Mouse (Mus musculus) CH12.LX (cell line): Measurements from ENCODE around the gene Slc25a19. TPM values are rescaled to one million over a fixed set of nuclear protein-coding genes. Genes with fewer than 3 reads are reported as not detected.
A peak's percentile ranks its signal among the peaks of the same experiment; 100 is the strongest.

Experiments used
- DNase-seq: peaks from one replicate; pipeline ENCODE4 v3.0.0-alpha.2; 2013; ENCODE audit errors: extremely low read depth
- H3K27ac ChIP-seq: 2 replicates; pipeline ENCODE4 v1.5.1; 2012; ENCODE audit warnings: low read depth, mild to moderate bottlenecking, control low read depth, moderate library complexity; ENCODE audit not compliant: insufficient read depth
- H3K27me3 ChIP-seq: replicated peaks from 2 replicates; pipeline ENCODE3; 2012; ENCODE audit warnings: inconsistent platforms
- H3K36me3 ChIP-seq, 2 experiments: replicated peaks in 1 of 2; 2 replicates each; pipeline versions ENCODE3 to v1.6.1; 2012; ENCODE audit warnings: inconsistent platforms in 1 of 2, low read length in 1 of 2, mild to moderate bottlenecking in 1 of 2, mixed read lengths in 1 of 2, moderate library complexity in 1 of 2; ENCODE audit not compliant: control insufficient read depth in 1 of 2, insufficient read depth in 1 of 2
- H3K4me1 ChIP-seq, 2 experiments: 2 replicates each; pipeline ENCODE4 v1.6.1; 2012; ENCODE audit warnings: inconsistent platforms in 1 of 2, moderate library complexity in 1 of 2; ENCODE audit not compliant: insufficient read depth in 2 of 2, control insufficient read depth in 1 of 2
- H3K4me2 ChIP-seq: 2 replicates; pipeline ENCODE4 v1.6.1; 2012; ENCODE audit warnings: low read depth, mild to moderate bottlenecking, control low read depth; ENCODE audit not compliant: poor library complexity, insufficient read depth, severe bottlenecking
- H3K4me3 ChIP-seq, 3 experiments: fragments of 150-350 bp in 1 of 3; sonication (generic) in 1 of 3; replicated peaks in 1 of 3; 2 replicates each; pipeline versions ENCODE3 to v1.5.1; 2011 to 2012; ENCODE audit warnings: low read depth in 2 of 3, low read length in 2 of 3, mild to moderate bottlenecking in 2 of 3, moderate library complexity in 2 of 3, control low read depth in 1 of 3, improper control_type of control experiment in 1 of 3, inconsistent platforms in 1 of 3, mixed read lengths in 1 of 3; ENCODE audit not compliant: poor library complexity in 1 of 3
- H3K79me2 ChIP-seq: replicated peaks from 2 replicates; pipeline ENCODE4 v1.6.1; 2012; ENCODE audit warnings: mild to moderate bottlenecking, moderate library complexity; ENCODE audit not compliant: control insufficient read depth, poor library complexity, insufficient read depth, severe bottlenecking; ENCODE audit errors: extremely low read depth
- H3K9ac ChIP-seq: 2 replicates; pipeline ENCODE4 v1.6.1; 2012; ENCODE audit warnings: low read depth, mild to moderate bottlenecking, control low read depth, moderate library complexity; ENCODE audit not compliant: insufficient read depth
- H3K9me3 ChIP-seq: replicated peaks from 2 replicates; pipeline ENCODE3; 2012; ENCODE audit warnings: low read length, inconsistent platforms, mixed read lengths
- BHLHE40 ChIP-seq: IDR thresholded peaks from 2 replicates; pipeline ENCODE4 v1.6.1; 2011; ENCODE audit warnings: mild to moderate bottlenecking, low read depth, low read length, improper control_type of control experiment
- CHD1 ChIP-seq: IDR thresholded peaks from 2 replicates; pipeline ENCODE4 v1.6.1; 2012; ENCODE audit warnings: low read depth, low read length, improper control_type of control experiment, inconsistent platforms
- CHD2 ChIP-seq: IDR thresholded peaks from 2 replicates; pipeline ENCODE4 v1.6.1; 2011; ENCODE audit warnings: low read length, improper control_type of control experiment
- CTCF ChIP-seq, 2 experiments: IDR thresholded peaks in 1 of 2; conservative IDR thresholded peaks in 1 of 2; 2 replicates each; pipeline ENCODE4 v1.5.1; 2011 to 2012; ENCODE audit warnings: low read depth in 2 of 2, low read length in 2 of 2, improper control_type of control experiment in 1 of 2, inconsistent platforms in 1 of 2, mild to moderate bottlenecking in 1 of 2, moderate library complexity in 1 of 2
- E2F4 ChIP-seq: IDR thresholded peaks from 2 replicates; pipeline ENCODE4 v1.6.1; 2011; ENCODE audit warnings: low read depth, low read length, improper control_type of control experiment; ENCODE audit not compliant: insufficient replicate concordance
- ELF1 ChIP-seq: IDR thresholded peaks from 2 replicates; pipeline ENCODE4 v1.6.1; 2014; ENCODE audit warnings: low read depth, mild to moderate bottlenecking, inconsistent platforms, low read length, improper control_type of control experiment
- EP300 ChIP-seq: IDR thresholded peaks from 2 replicates; pipeline ENCODE4 v1.6.1; 2011; ENCODE audit warnings: low read length, improper control_type of control experiment
- ETS1 ChIP-seq: conservative IDR thresholded peaks from 2 replicates; pipeline ENCODE4 v1.6.1; 2012; ENCODE audit warnings: low read depth, mild to moderate bottlenecking, inconsistent platforms, low read length, improper control_type of control experiment, moderate library complexity
- HCFC1 ChIP-seq: IDR thresholded peaks from 2 replicates; pipeline ENCODE4 v1.6.1; 2012; ENCODE audit warnings: low read depth, mild to moderate bottlenecking, inconsistent platforms, low read length, improper control_type of control experiment
- IRF4 ChIP-seq: IDR thresholded peaks from 2 replicates; pipeline ENCODE4 v1.6.1; 2014; ENCODE audit warnings: low read depth, mild to moderate bottlenecking, inconsistent platforms, low read length, improper control_type of control experiment
- JUN ChIP-seq: IDR thresholded peaks from 2 replicates; pipeline ENCODE4 v1.6.1; 2011; ENCODE audit warnings: low read depth, mild to moderate bottlenecking, low read length, improper control_type of control experiment, moderate library complexity; ENCODE audit not compliant: insufficient read depth
- JUND ChIP-seq: conservative IDR thresholded peaks from 2 replicates; pipeline ENCODE4 v1.6.1; 2011; ENCODE audit warnings: low read depth, low read length, improper control_type of control experiment
- MAFK ChIP-seq: IDR thresholded peaks from 2 replicates; pipeline ENCODE4 v1.6.1; 2011; ENCODE audit warnings: low read length, improper control_type of control experiment; ENCODE audit not compliant: insufficient replicate concordance
- MAX ChIP-seq: IDR thresholded peaks from 2 replicates; pipeline ENCODE4 v1.6.1; 2011; ENCODE audit warnings: low read length, improper control_type of control experiment
- MAZ ChIP-seq: IDR thresholded peaks from 2 replicates; pipeline ENCODE4 v1.6.1; 2012; ENCODE audit warnings: low read depth, mild to moderate bottlenecking, inconsistent platforms, low read length, improper control_type of control experiment, moderate library complexity
- MEF2A ChIP-seq: IDR thresholded peaks from 2 replicates; pipeline ENCODE4 v1.6.1; 2014; ENCODE audit warnings: low read depth, mild to moderate bottlenecking, inconsistent platforms, low read length, improper control_type of control experiment, borderline replicate concordance
- MXI1 ChIP-seq: IDR thresholded peaks from 2 replicates; pipeline ENCODE4 v1.6.1; 2011; ENCODE audit warnings: mild to moderate bottlenecking, low read depth, low read length, improper control_type of control experiment
- MYC ChIP-seq: IDR thresholded peaks from 2 replicates; pipeline ENCODE4 v1.6.1; 2011; ENCODE audit warnings: low read depth, mild to moderate bottlenecking, improper control_type of control experiment, low read length
- NELFE ChIP-seq: IDR thresholded peaks from 2 replicates; pipeline ENCODE4 v1.6.1; 2011; ENCODE audit warnings: low read depth, low read length, improper control_type of control experiment
- NRF1 ChIP-seq: IDR thresholded peaks from 2 replicates; pipeline ENCODE4 v1.6.1; 2014; ENCODE audit warnings: low read depth, mild to moderate bottlenecking, inconsistent platforms, low read length, improper control_type of control experiment, moderate library complexity
- PAX5 ChIP-seq: IDR thresholded peaks from 2 replicates; pipeline ENCODE4 v1.6.1; 2012; ENCODE audit warnings: low read length, inconsistent platforms, mixed read lengths
- POLR2A ChIP-seq: IDR thresholded peaks from 2 replicates; pipeline ENCODE4 v1.6.1; 2011; ENCODE audit warnings: low read depth, mild to moderate bottlenecking, improper control_type of control experiment, low read length
- TBP ChIP-seq: conservative IDR thresholded peaks from 2 replicates; pipeline ENCODE4 v1.6.1; 2011; ENCODE audit warnings: low read depth, low read length, improper control_type of control experiment
- TCF12 ChIP-seq: IDR thresholded peaks from 2 replicates; pipeline ENCODE4 v1.6.1; 2014; ENCODE audit warnings: low read depth, mild to moderate bottlenecking, inconsistent platforms, low read length, improper control_type of control experiment
- UBTF ChIP-seq: IDR thresholded peaks from 2 replicates; pipeline ENCODE4 v1.6.1; 2012; ENCODE audit warnings: low read depth, mild to moderate bottlenecking, inconsistent platforms, low read length, improper control_type of control experiment, moderate library complexity
- ZC3H11A ChIP-seq: IDR thresholded peaks from 2 replicates; pipeline ENCODE4 v1.6.1; 2012; ENCODE audit warnings: low read depth, mild to moderate bottlenecking, inconsistent platforms, low read length, improper control_type of control experiment
- ZMIZ1 ChIP-seq: IDR thresholded peaks from 2 replicates; pipeline ENCODE4 v1.6.1; 2012; ENCODE audit warnings: low read depth, mild to moderate bottlenecking, inconsistent platforms, low read length, improper control_type of control experiment
- ZNF384 ChIP-seq: IDR thresholded peaks from 2 replicates; pipeline ENCODE4 v1.6.1; 2012; ENCODE audit warnings: low read depth, low read length, improper control_type of control experiment, inconsistent platforms
- dilution Hi-C: fragments of 300-500 bp; cut with MboI; formaldehyde crosslinking; loops from 2 replicates; pipeline ENCODE4 v1.14.3; 2020; ENCODE audit warnings: low sequenced_read_pairs; ENCODE audit not compliant: extremely low pct_unique_long_range_greater_than_20kb, extremely low pct_ligation_motif_present
- in situ Hi-C: fragments of 300-500 bp; cut with MboI; formaldehyde crosslinking; loops from 3 replicates; pipeline ENCODE4 v1.14.3; 2019; ENCODE audit warnings: low sequenced_read_pairs, low pct_ligation_motif_present, low pct_unique_long_range_greater_than_20kb, mixed read lengths
- polyA plus RNA-seq: library from polyadenylated mRNA; unstranded; fragments of >175 nt; gene quantifications from 2 replicates; pipeline ENCODE4 v1.2.1, GENCODE M21; 2012; ENCODE audit warnings: low read depth; ENCODE audit not compliant: insufficient read length
- total RNA-seq, 2 experiments: library from RNA; depleted of rRNA; stranded (reverse); fragments of 300-350 nt in 1 of 2; fragments of >200 nt in 1 of 2; gene quantifications; 2 replicates each; pipeline ENCODE4 v1.2.3; 2012 to 2014

Gene Slc25a19
- total and polyA plus RNA-seq, 3 experiments: 277 to 398 (median 278) TPM

DNA sequence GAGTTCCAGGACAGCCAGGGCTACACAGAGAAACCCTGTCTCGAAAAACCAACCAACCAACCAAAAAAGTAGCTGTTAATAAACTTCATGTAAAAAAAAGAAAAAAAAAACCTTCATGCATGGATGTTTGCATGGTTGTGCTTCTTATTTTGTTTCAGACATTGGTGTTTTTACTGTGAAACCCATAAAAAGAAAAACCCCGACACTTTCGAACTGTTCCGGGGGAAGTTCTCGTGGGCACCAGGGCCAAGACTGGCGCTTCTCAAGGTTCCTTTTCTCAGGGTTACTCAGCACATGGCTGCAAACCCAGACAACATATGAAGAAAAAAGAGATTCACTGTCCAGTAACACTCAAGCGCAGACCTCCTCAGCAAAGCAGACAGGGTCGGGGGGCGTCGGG lies 4.8 kb upstream of the Slc25a19 start:
- H3K4me3 ChIP-seq: no peak overlapping the region
- peaks cover under 1% of the 10 kb centered on the region for H3K79me2 ChIP-seq
- in situ Hi-C loops: loop anchor here (25.0 kb wide), 1 partner anchor 779 kb away; the partner anchor contains the start of gene Rnf157
- peak overlapping the region; percentile 63; the same call in 1 of the 2 replicates for H3K4me2 ChIP-seq
- dilution Hi-C loops: no loop called here
- H3K4me1 ChIP-seq: peaks cover 35 to 68% of the 10 kb centered on the region in 2 experiments
- H3K9ac ChIP-seq: peak overlapping the region; percentile 34; the same call in 1 of the 2 replicates
- no peaks in the 10 kb centered on the region for H3K27me3 ChIP-seq
- H3K36me3 ChIP-seq: no peaks in the 10 kb centered on the region
- no peaks in the 10 kb centered on the region for H3K9me3 ChIP-seq
- DNase-seq: no peak
- TF ChIP-seq CHD2 (peak; percentile 62), JUND (peak; percentile 49; the same call in 1 of the 2 replicates), PAX5 (no peak), MXI1 (peak; percentile 79), ELF1 (0 out of 2 replicates have a peak, but pooled peaks have one; percentile 38), MAFK (no peak), POLR2A (peak; percentile 30), UBTF (peak; percentile 92), MAZ (peak; percentile 58; the same call in 1 of the 2 replicates), ETS1 (peak; percentile 72; the same call in 1 of the 2 replicates), ZMIZ1 (0 out of 2 replicates have a peak, but pooled peaks have one; percentile 12), CTCF (conservative IDR thresholded peaks at IDR 0.05 in 1 of 2, IDR thresholded peaks at IDR 0.05 in 1 of 2; ENCODE audit: low read depth in 2 of 2, low read length in 2 of 2) (no peak), NELFE (no peak), MYC (peak; percentile 94), TCF12 (peak; percentile 79), ZNF384 (peak; percentile 95), ZC3H11A (no peak), TBP (peak; percentile 61; the same call in 1 of the 2 replicates), BHLHE40 (peak; percentile 80), MEF2A (peak; percentile 95), MAX (peak; percentile 87), JUN (peak; percentile 32), EP300 (peak; percentile 82), HCFC1 (no peak), IRF4 (peak; percentile 87), E2F4 (no peak), NRF1 (no peak), CHD1 (0 out of 2 replicates have a peak, but pooled peaks have one; percentile 86)
- H3K27ac ChIP-seq: peak overlapping the region; percentile 98
